Mouse (Mus musculus): Measurements from ENCODE around the gene Fgf22.
A peak's percentile ranks its signal among the peaks of the same experiment; 100 is the strongest.

The Fgf22 gene

DNA sequence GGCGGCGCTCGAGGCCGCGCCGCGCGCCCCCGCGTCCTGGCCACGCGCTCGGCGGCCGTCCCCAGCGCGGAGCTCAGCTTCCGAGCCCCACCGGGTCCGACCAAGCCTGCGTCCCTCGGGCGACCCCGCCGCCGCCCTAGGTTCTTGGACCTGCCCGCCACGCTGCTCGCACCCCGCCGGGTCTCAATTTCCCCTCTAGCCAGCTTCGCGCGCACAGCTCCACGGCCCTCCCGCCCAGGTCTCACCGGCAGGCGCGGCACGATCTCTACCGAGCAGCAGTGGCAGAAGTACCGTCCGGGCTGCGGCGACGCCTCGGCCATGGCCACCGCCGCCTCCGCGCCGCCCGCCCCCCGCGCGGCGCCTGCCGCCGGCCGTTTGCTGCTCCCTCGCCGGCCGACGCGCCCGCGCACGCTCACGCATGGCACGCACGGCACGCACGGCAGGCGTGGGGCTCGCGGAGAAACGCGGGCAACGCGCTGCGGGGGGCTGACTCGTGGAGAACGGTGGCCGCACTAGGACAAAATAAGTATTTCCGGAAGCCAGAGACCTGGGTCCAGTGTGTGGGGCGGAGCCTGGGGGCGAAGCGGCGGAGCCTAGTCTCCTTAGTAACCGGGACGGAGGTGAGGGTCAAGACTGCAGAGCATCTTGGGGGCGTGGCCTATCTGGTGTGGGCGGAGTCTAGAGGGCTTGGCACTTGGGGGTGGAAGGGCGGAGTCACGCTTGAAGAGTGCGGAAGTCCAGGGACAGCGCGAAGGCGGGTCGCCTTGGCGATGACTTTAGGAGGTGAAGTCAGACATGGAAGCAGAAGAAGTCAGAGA, 11.8 kb downstream of the Fgf22 start, which contains the start of gene Rnf126:
Gene Rnf126 (minus strand): TSS at position 445 of the 818 bp plus-strand sequence.
- TF ChIP-seq CTCF (conservative IDR thresholded peaks at IDR 0.05; ENCODE audit: low read length) (no peak), POU5F1 (IDR thresholded peaks at IDR 0.05; ENCODE audit: borderline replicate concordance, low read length) (no peak), NANOG (IDR thresholded peaks at IDR 0.05; ENCODE audit: borderline replicate concordance, low read length) (no peak)
- peak within 1 kb of the TSS; percentile 96 for H3K4me3 ChIP-seq (replicated peaks; ENCODE audit: low read length)
- no peaks in the 10 kb centered on the region for H3K9me3 ChIP-seq (ENCODE audit: low read length)
- peaks cover 41% of the 10 kb centered on the region for H3K36me3 ChIP-seq (ENCODE audit: insufficient read depth, low read length)
- peaks cover 55% of the 10 kb centered on the region for H3K4me1 ChIP-seq (replicated peaks; ENCODE audit: low read depth, low read length)
- H3K27me3 ChIP-seq (ENCODE audit: insufficient read depth, low read length), result peaks cover 9% of the 10 kb centered on the region

DNA sequence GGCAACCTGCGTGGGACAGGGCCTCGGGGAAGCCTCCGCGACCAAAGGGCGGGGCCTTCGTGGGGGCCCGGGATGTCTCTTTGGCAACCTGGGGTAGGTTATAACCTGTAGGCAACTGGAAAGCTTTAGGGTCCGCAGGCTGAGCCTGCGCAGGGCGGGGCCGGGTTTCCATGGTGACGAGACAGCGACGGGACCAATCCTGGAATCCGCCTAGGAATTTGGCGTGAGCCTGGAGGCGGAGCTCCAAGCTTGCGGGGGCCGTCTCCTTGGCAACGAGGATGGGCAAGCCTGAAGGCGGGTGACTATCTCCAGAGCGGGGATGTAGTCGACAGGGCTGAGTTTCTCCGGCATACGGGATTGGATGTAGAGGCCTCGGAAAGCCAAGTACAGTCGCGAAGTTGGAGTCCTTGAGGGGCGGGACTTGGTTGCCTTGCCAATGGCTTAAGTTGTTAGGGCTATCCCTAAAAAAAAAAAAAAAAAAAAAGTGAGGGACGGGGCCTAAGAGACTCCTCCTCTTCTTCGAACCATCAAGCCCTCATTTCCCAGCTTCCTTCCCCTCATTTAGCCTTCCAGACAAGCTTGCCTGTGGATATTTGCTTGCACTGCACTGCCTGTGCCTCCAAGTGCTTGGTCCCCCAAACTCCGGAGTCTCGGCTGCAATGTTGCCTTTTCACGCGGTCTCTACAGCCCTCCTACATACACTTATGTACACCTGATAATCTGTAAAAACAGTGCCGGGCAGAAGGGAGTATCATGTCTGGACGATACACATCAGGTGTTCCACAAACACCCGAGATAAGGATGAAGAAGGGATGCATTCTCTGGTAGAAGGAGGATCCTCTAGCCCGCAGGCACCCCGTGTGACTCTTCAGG, 12.7 kb downstream of the Fgf22 start:
- no peaks in the 10 kb centered on the region for H3K9me3 ChIP-seq (ENCODE audit: low read length)
- H3K4me3 ChIP-seq (replicated peaks; ENCODE audit: low read length), result peak overlapping the region; percentile 96
- peaks cover 32% of the 10 kb centered on the region for H3K36me3 ChIP-seq (ENCODE audit: insufficient read depth, low read length)
- peaks cover 55% of the 10 kb centered on the region for H3K4me1 ChIP-seq (replicated peaks; ENCODE audit: low read depth, low read length)
- TF ChIP-seq POU5F1 (IDR thresholded peaks at IDR 0.05; ENCODE audit: borderline replicate concordance, low read length), result no peak
- no peak for TF ChIP-seq CTCF (conservative IDR thresholded peaks at IDR 0.05; ENCODE audit: low read length)
- no peak for TF ChIP-seq NANOG (IDR thresholded peaks at IDR 0.05; ENCODE audit: borderline replicate concordance, low read length)
- H3K27me3 ChIP-seq (ENCODE audit: insufficient read depth, low read length), result peaks cover 9% of the 10 kb centered on the region

DNA sequence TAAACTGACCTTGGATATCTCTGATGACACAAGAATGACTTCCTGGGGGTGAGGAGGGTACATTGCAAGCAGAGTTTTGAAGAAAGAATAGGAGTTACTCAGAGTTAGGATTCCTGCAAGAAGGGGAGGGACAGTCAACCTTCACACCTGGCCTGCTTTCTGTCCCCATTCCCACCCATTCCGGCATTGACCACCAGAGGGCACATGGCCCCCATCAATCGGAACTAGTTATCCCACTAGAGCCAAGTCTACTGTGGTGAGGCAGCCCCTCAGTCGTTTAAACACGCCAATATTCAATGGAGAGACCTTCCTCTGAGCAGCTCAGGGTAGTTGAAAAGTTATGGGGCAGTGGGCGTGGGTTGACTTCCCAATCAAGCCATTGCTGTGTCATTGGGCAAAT, 13.5 kb downstream of the Fgf22 start:
- H3K36me3 ChIP-seq (ENCODE audit: insufficient read depth, low read length), result peaks cover 24% of the 10 kb centered on the region
- TF ChIP-seq NANOG (IDR thresholded peaks at IDR 0.05; ENCODE audit: borderline replicate concordance, low read length) (no peak), CTCF (conservative IDR thresholded peaks at IDR 0.05; ENCODE audit: low read length) (peak; percentile 94), POU5F1 (IDR thresholded peaks at IDR 0.05; ENCODE audit: borderline replicate concordance, low read length) (no peak)
- H3K9me3 ChIP-seq (ENCODE audit: low read length), result no peaks in the 10 kb centered on the region
- H3K27me3 ChIP-seq (ENCODE audit: insufficient read depth, low read length), result peaks cover 9% of the 10 kb centered on the region
- H3K4me1 ChIP-seq (replicated peaks; ENCODE audit: low read depth, low read length), result peaks cover 55% of the 10 kb centered on the region
- H3K4me3 ChIP-seq (replicated peaks; ENCODE audit: low read length), result no peak overlapping the region

DNA sequence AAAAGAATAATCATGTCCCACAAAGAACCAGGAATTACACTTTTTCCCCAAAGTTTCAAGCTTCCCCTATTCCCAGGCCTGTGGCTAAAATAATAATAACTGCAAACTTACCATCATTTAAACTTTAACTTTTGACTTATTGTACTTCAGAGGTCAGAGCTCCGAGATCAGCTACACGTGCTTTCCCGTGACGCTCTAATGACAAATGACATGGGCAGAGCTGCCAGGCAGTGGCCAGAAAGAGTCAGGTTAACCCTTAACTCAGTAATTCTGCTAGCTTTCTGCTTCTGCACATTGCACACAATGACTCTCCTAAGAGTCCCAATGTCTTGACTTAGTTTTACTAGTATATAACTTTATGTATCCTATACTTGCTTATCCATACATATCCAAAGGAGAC, 14.5 kb downstream of the Fgf22 start:
- Histone ChIP-seq H3K9me3 (ENCODE audit: low read length) (no peaks in the 10 kb centered on the region), H3K27me3 (ENCODE audit: insufficient read depth, low read length) (peaks cover 9% of the 10 kb centered on the region), H3K4me3 (replicated peaks; ENCODE audit: low read length) (no peak overlapping the region), H3K4me1 (replicated peaks; ENCODE audit: low read depth, low read length) (peaks cover 55% of the 10 kb centered on the region), H3K36me3 (ENCODE audit: insufficient read depth, low read length) (peaks cover 15% of the 10 kb centered on the region)
- TF ChIP-seq CTCF (conservative IDR thresholded peaks at IDR 0.05; ENCODE audit: low read length) (no peak), POU5F1 (IDR thresholded peaks at IDR 0.05; ENCODE audit: borderline replicate concordance, low read length) (no peak), NANOG (IDR thresholded peaks at IDR 0.05; ENCODE audit: borderline replicate concordance, low read length) (no peak)

DNA sequence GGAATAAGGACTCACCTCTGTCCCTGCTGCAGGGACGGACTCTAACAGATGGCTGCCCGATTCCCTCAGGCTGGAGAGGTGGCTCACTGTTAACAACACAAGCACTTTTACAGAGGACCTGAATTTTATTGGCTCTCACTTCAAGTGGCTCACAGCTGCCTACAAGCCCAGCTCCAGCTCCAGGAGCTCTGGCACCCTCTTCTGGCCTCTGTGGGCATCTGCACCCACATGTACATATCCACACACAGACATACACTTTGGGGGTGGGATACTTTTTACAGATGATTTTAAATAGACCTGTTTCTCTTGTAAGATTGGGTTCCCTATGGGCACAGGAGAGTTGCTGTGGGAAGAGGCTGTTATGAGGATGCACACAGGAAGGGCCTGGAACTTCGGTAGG, 17.4 kb downstream of the Fgf22 start:
- no peak overlapping the region for H3K4me3 ChIP-seq (replicated peaks; ENCODE audit: low read length)
- no peaks in the 10 kb centered on the region for H3K36me3 ChIP-seq (ENCODE audit: insufficient read depth, low read length)
- H3K9me3 ChIP-seq (ENCODE audit: low read length), result no peaks in the 10 kb centered on the region
- TF ChIP-seq CTCF (conservative IDR thresholded peaks at IDR 0.05; ENCODE audit: low read length) (peak; percentile 81), NANOG (IDR thresholded peaks at IDR 0.05; ENCODE audit: borderline replicate concordance, low read length) (no peak), POU5F1 (IDR thresholded peaks at IDR 0.05; ENCODE audit: borderline replicate concordance, low read length) (no peak)
- H3K27me3 ChIP-seq (ENCODE audit: insufficient read depth, low read length), result peaks cover 23% of the 10 kb centered on the region
- peaks cover 52% of the 10 kb centered on the region for H3K4me1 ChIP-seq (replicated peaks; ENCODE audit: low read depth, low read length)

DNA sequence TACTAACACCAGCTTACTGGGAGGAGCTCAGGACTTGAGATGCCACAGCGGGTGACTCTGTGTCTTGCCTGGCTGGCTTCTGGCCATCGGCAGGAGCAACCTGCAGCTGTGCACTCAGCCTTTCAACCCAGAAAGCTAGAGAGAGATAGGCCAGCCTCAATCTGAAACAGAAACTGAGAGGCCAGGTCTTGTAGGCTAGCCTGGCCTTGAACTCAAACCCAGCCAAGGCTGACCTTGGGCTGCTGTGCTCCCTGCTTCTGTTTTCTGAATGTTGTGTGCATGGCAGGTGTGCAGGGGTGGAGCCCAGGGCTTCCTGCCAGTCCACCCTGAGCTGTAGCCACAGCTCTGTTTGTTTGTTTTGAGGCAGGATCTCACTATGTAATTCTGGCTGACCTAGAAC, 18.3 kb downstream of the Fgf22 start:
- peaks cover 32% of the 10 kb centered on the region for H3K27me3 ChIP-seq (ENCODE audit: insufficient read depth, low read length)
- H3K9me3 ChIP-seq (ENCODE audit: low read length), result no peaks in the 10 kb centered on the region
- no peaks in the 10 kb centered on the region for H3K36me3 ChIP-seq (ENCODE audit: insufficient read depth, low read length)
- TF ChIP-seq NANOG (IDR thresholded peaks at IDR 0.05; ENCODE audit: borderline replicate concordance, low read length), result no peak
- no peak for TF ChIP-seq POU5F1 (IDR thresholded peaks at IDR 0.05; ENCODE audit: borderline replicate concordance, low read length)
- TF ChIP-seq CTCF (conservative IDR thresholded peaks at IDR 0.05; ENCODE audit: low read length), result no peak
- H3K4me3 ChIP-seq (replicated peaks; ENCODE audit: low read length), result no peak overlapping the region
- peaks cover 53% of the 10 kb centered on the region for H3K4me1 ChIP-seq (replicated peaks; ENCODE audit: low read depth, low read length)

DNA sequence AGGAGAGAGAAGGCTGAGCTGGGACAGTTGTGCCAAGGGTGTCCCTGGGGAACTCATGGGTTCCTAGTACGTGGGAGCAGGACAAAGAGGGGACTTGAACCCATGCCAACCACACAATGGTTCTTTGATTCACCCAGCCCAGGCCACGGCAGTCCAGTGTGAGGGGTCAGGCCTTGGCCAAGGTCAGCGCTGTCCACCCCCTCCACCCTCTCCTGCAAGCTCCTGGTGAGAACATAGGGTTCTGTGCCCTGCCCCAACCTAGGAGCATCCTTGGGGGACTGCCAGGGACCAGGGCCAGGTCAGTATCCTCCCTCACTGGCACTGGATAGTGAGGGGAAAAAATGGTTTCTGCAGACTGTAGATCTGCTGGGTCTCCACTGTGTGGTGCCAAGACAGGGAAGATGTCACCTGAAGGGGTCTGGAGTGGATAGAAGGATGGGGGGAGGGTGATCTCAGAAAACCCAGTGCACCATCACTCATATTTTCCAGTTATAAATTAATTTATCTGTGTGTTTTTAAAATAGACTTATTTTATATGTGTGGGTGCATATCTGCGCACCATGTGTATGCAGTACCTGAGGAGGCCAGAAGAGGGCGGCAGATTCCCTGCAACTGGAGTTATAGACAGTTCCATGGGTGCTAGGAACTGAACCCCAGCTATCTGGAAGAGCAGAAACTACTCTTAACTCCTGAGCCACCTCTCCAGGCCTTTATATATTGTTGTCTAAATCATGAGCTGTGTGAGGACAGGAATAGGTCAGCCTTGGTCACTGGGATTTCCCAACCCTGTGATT, 19.8 kb downstream of the Fgf22 start:
- peaks cover 64% of the 10 kb centered on the region for H3K4me1 ChIP-seq (replicated peaks; ENCODE audit: low read depth, low read length)
- H3K27me3 ChIP-seq (ENCODE audit: insufficient read depth, low read length), result peaks cover 47% of the 10 kb centered on the region
- no peak overlapping the region for H3K4me3 ChIP-seq (replicated peaks; ENCODE audit: low read length)
- no peaks in the 10 kb centered on the region for H3K9me3 ChIP-seq (ENCODE audit: low read length)
- H3K36me3 ChIP-seq (ENCODE audit: insufficient read depth, low read length), result no peaks in the 10 kb centered on the region
- TF ChIP-seq NANOG (IDR thresholded peaks at IDR 0.05; ENCODE audit: borderline replicate concordance, low read length) (no peak), POU5F1 (IDR thresholded peaks at IDR 0.05; ENCODE audit: borderline replicate concordance, low read length) (no peak), CTCF (conservative IDR thresholded peaks at IDR 0.05; ENCODE audit: low read length) (peak; percentile 84)
